Mouse (Mus musculus): ENCODE results near the gene Mxi1. TPM values are rescaled to one million over a fixed set of nuclear protein-coding genes. Genes with fewer than 3 reads are reported as not detected.
A peak's percentile ranks its signal among the peaks of the same experiment; 100 is the strongest.

The Mxi1 gene
- polyA plus RNA-seq, 1 experiment from 2014 or later: 29.3 TPM

DNA sequence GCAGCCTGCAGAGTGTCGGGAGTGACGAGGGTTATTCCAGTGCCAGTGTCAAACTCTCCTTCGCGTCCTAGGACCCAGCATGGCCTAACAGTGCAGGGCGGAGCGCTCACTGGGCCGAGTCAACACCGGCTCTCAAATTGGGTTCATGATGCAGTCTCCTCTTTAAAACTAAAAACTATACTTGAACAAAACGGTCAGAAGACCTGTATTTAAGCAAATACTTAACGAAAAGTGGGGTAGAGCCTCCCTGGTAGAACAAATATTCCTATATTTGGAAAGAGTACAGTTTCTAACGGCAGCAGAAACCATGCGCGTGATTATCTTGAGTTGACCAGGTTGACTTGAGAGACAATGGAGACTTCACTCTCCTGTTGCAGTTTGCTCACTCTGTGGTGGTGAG lies 61.3 kb downstream of the Mxi1 start, which contains the start of gene Gm10197:
Gm10197 (minus strand) TSS at position 101 of the 400 bp plus-strand sequence.
- H3K27me3 ChIP-seq (ENCODE audit: control insufficient read depth, insufficient read depth, low read length): no peaks in the 10 kb centered on the region

DNA sequence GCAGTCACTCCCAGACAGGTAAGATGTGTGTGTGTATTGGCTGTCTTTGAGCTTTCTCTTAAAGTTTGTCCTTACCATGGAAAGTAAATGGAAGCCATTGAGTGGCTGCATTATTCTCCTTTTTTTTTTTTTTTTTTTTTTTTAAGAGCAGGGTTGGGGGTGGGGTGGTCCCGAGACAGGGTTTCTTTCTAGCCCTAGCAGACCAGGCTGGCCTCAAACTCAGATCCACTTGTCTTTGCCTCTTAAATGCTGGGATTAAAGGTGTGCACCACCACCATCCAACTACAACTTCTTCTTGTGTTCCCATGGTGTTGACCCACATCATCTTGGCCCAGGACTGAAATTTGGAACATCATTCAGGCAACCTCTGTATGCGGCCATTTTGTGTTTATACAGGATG lies 63.3 kb downstream of the Mxi1 start:
- no peak overlapping the region for H3K9ac ChIP-seq (replicated peaks; ENCODE audit: low read depth, low read length)
- H3K4me3 ChIP-seq (ENCODE audit: low read depth, low read length): no peak overlapping the region
- 82% methylated on average over 2 of the region's 2 CpGs for WGBS
- H3K9me3 ChIP-seq (ENCODE audit: control insufficient read depth, low read depth, low read length): no peaks in the 10 kb centered on the region
- ATAC-seq (ENCODE audit: insufficient number of reproducible peaks, insufficient read depth, low FRiP score, low read depth): no peak
- no peak overlapping the region for H3K4me2 ChIP-seq (replicated peaks; ENCODE audit: low read depth, low read length)
- H3K36me3 ChIP-seq (ENCODE audit: control insufficient read depth, insufficient read depth, low read length): peaks cover 25% of the 10 kb centered on the region
- H3K4me1 ChIP-seq (ENCODE audit: control insufficient read depth, insufficient read depth, low read length): peaks cover 14% of the 10 kb centered on the region; the same call in 1 of the 2 replicates
- no peak overlapping the region for H3K27ac ChIP-seq (ENCODE audit: low read length)
- no peaks in the 10 kb centered on the region for H3K27me3 ChIP-seq (ENCODE audit: control insufficient read depth, insufficient read depth, low read length)

More for the DNA sequence above, 61.3 kb downstream of the Mxi1 start, which contains the start of gene Gm10197:
- H3K4me2 ChIP-seq (replicated peaks; ENCODE audit: low read depth, low read length): no peak within 1 kb of the TSS
- peaks cover 16% of the 10 kb centered on the region for H3K36me3 ChIP-seq (ENCODE audit: control insufficient read depth, insufficient read depth, low read length)
- H3K9me3 ChIP-seq (ENCODE audit: control insufficient read depth, low read depth, low read length): no peaks in the 10 kb centered on the region
- peaks cover 14% of the 10 kb centered on the region; the same call in 1 of the 2 replicates for H3K4me1 ChIP-seq (ENCODE audit: control insufficient read depth, insufficient read depth, low read length)
- H3K4me3 ChIP-seq (ENCODE audit: low read depth, low read length): no peak within 1 kb of the TSS
- no peak within 1 kb of the TSS for H3K9ac ChIP-seq (replicated peaks; ENCODE audit: low read depth, low read length)
- no peak for ATAC-seq (ENCODE audit: insufficient number of reproducible peaks, insufficient read depth, low FRiP score, low read depth)
- 84% methylated on average over 13 of the region's 13 CpGs for WGBS
- H3K27ac ChIP-seq (ENCODE audit: low read length): no peak within 1 kb of the TSS

DNA sequence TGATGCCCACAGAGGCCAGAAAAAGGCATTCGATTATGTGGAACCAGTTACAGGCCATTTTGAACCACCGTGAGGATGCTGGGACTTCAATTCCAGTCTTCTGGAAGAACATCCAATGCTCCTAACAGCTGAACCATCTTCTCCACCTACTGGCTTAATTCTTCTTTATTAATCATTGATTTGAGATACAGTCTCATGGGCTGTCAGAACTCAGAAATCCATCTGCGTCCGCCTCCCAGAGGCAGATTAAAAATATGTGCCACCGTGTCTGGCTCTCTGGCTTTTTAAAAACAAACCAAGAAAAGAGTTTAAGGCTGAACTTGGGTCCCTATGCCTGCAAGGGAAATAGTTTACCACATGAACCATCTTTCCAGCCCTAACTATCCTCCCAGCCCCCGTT lies 65.0 kb downstream of the Mxi1 start:
- Histone ChIP-seq H3K27ac (ENCODE audit: low read length) (no peak overlapping the region), H3K36me3 (ENCODE audit: control insufficient read depth, insufficient read depth, low read length) (peaks cover 35% of the 10 kb centered on the region), H3K9ac (replicated peaks; ENCODE audit: low read depth, low read length) (no peak overlapping the region), H3K4me1 (ENCODE audit: control insufficient read depth, insufficient read depth, low read length) (peaks cover 5% of the 10 kb centered on the region; the same call in 1 of the 2 replicates), H3K27me3 (ENCODE audit: control insufficient read depth, insufficient read depth, low read length) (no peaks in the 10 kb centered on the region), H3K9me3 (ENCODE audit: control insufficient read depth, low read depth, low read length) (no peaks in the 10 kb centered on the region), H3K4me3 (ENCODE audit: low read depth, low read length) (no peak overlapping the region), H3K4me2 (replicated peaks; ENCODE audit: low read depth, low read length) (no peak overlapping the region)
- no peak for ATAC-seq (ENCODE audit: insufficient number of reproducible peaks, insufficient read depth, low FRiP score, low read depth)
- WGBS: 86% methylated on average over 6 of the region's 6 CpGs

DNA sequence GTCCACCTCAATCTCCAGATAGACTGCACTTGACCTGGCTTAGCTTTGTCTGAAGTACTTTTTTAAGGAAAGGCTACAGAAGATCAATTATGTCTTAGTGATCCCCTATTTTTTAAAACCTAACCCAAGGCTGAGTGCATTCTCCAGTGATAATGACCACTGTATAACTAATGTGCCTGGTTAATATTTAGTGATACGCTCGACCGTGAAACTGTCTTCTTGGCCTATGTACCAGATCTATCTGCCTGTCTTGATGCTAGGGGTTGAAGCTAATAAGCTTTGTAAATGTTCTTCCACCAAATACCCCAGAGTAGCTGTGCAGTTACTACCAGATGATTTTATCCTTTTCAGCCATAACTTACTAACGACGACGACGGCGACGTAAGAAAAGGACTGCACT lies 65.5 kb downstream of the Mxi1 start:
- WGBS: 90% methylated on average over 9 of the region's 9 CpGs
- Histone ChIP-seq H3K4me2 (replicated peaks; ENCODE audit: low read depth, low read length) (no peak overlapping the region), H3K27ac (ENCODE audit: low read length) (no peak overlapping the region), H3K27me3 (ENCODE audit: control insufficient read depth, insufficient read depth, low read length) (no peaks in the 10 kb centered on the region), H3K4me3 (ENCODE audit: low read depth, low read length) (no peak overlapping the region), H3K9me3 (ENCODE audit: control insufficient read depth, low read depth, low read length) (no peaks in the 10 kb centered on the region), H3K9ac (replicated peaks; ENCODE audit: low read depth, low read length) (no peak overlapping the region), H3K4me1 (ENCODE audit: control insufficient read depth, insufficient read depth, low read length) (peaks cover 4% of the 10 kb centered on the region; the same call in 1 of the 2 replicates), H3K36me3 (ENCODE audit: control insufficient read depth, insufficient read depth, low read length) (peaks cover 40% of the 10 kb centered on the region)
- ATAC-seq (ENCODE audit: insufficient number of reproducible peaks, insufficient read depth, low FRiP score, low read depth): no peak

DNA sequence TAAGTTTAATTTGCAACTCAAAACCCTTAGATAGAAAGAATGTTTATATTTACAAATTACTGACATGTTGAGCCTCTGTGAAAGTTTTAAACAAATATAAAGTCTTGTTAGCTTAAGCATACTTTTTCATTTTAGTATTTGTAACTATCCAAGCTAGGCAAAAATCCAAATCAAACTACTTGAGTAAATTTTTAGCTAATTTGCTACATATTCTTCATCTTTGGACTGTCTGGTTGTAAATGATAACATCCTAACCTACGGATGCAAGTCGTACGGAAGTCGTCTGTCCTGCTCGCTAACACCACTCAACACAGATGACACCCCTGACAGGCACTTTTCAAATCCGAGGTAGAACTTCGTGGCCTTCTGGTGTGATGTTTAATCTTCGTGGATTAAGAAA lies 67.3 kb downstream of the Mxi1 start:
- no peaks in the 10 kb centered on the region for H3K4me1 ChIP-seq (ENCODE audit: control insufficient read depth, insufficient read depth, low read length)
- H3K27ac ChIP-seq (ENCODE audit: low read length): no peak overlapping the region
- H3K4me3 ChIP-seq (ENCODE audit: low read depth, low read length): no peak overlapping the region
- H3K27me3 ChIP-seq (ENCODE audit: control insufficient read depth, insufficient read depth, low read length): no peaks in the 10 kb centered on the region
- H3K36me3 ChIP-seq (ENCODE audit: control insufficient read depth, insufficient read depth, low read length): peaks cover 51% of the 10 kb centered on the region
- no peak overlapping the region for H3K4me2 ChIP-seq (replicated peaks; ENCODE audit: low read depth, low read length)
- no peaks in the 10 kb centered on the region for H3K9me3 ChIP-seq (ENCODE audit: control insufficient read depth, low read depth, low read length)
- no peak overlapping the region for H3K9ac ChIP-seq (replicated peaks; ENCODE audit: low read depth, low read length)
- ATAC-seq (ENCODE audit: insufficient number of reproducible peaks, insufficient read depth, low FRiP score, low read depth): no peak
- WGBS: 77% methylated on average over 8 of the region's 8 CpGs

GRCm38 (mm10) chr19:53378421-53378820 lies 68.1 kb downstream of the Mxi1 start:
- Histone ChIP-seq H3K4me2 (replicated peaks; ENCODE audit: low read depth, low read length) (no peak overlapping the region), H3K27me3 (ENCODE audit: control insufficient read depth, insufficient read depth, low read length) (no peaks in the 10 kb centered on the region), H3K4me3 (ENCODE audit: low read depth, low read length) (no peak overlapping the region), H3K36me3 (ENCODE audit: control insufficient read depth, insufficient read depth, low read length) (peaks cover 59% of the 10 kb centered on the region), H3K9me3 (ENCODE audit: control insufficient read depth, low read depth, low read length) (no peaks in the 10 kb centered on the region), H3K4me1 (ENCODE audit: control insufficient read depth, insufficient read depth, low read length) (no peaks in the 10 kb centered on the region), H3K27ac (ENCODE audit: low read length) (no peak overlapping the region), H3K9ac (replicated peaks; ENCODE audit: low read depth, low read length) (no peak overlapping the region)
- WGBS: 93% methylated on average over 10 of the region's 10 CpGs
- no peak for ATAC-seq (ENCODE audit: insufficient number of reproducible peaks, insufficient read depth, low FRiP score, low read depth)

DNA sequence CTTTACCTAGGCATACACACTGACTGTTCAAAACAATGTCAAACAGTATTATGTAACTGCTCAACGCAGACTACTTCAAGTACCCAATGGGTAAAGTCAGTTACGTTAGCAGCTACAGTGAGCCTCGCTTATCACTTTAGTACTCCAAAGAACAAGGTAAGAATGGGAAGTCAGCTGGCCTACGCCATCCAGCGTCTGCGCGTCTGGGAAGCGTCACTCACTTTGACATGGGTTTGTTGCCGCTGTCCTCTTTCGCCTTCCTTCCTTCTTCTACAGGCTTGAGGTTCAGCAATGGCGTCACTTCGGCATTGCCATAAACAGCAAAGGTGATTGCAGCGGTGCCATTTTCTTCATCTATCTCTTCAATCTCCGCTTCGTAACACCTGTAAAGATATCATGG lies 73.0 kb downstream of the Mxi1 start:
- no peak overlapping the region for H3K9ac ChIP-seq (replicated peaks; ENCODE audit: low read depth, low read length)
- no peaks in the 10 kb centered on the region for H3K27me3 ChIP-seq (ENCODE audit: control insufficient read depth, insufficient read depth, low read length)
- H3K9me3 ChIP-seq (ENCODE audit: control insufficient read depth, low read depth, low read length): no peaks in the 10 kb centered on the region
- no peak overlapping the region for H3K4me2 ChIP-seq (replicated peaks; ENCODE audit: low read depth, low read length)
- H3K4me3 ChIP-seq (ENCODE audit: low read depth, low read length): no peak overlapping the region
- WGBS: 92% methylated on average over 15 of the region's 15 CpGs
- no peaks in the 10 kb centered on the region for H3K4me1 ChIP-seq (ENCODE audit: control insufficient read depth, insufficient read depth, low read length)
- H3K36me3 ChIP-seq (ENCODE audit: control insufficient read depth, insufficient read depth, low read length): peaks cover 79% of the 10 kb centered on the region
- no peak overlapping the region for H3K27ac ChIP-seq (ENCODE audit: low read length)
- ATAC-seq (ENCODE audit: insufficient number of reproducible peaks, insufficient read depth, low FRiP score, low read depth): no peak

DNA sequence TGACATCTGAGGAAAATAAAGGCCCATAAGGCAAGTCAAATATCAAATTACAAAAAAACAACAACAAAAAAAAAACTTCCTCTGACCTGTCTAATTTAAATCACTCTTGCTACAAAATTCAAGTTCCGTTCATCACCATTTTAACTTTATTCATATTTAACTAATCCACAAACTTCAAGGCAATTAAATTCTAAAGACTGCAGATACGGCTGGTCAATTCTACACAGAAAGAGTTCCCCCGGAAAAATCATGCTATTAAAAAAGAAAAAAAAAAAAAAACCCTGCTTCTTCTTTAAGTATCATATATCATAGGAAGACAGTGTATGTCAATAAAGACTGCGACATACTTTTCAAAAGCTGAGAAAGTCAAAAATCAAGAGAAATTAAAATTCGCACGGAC lies 79.1 kb downstream of the Mxi1 start:
- peaks cover 36% of the 10 kb centered on the region for H3K36me3 ChIP-seq (ENCODE audit: control insufficient read depth, insufficient read depth, low read length)
- H3K9ac ChIP-seq (replicated peaks; ENCODE audit: low read depth, low read length): peak overlapping the region; percentile 99
- no peaks in the 10 kb centered on the region for H3K9me3 ChIP-seq (ENCODE audit: control insufficient read depth, low read depth, low read length)
- H3K4me1 ChIP-seq (ENCODE audit: control insufficient read depth, insufficient read depth, low read length): peaks cover 9% of the 10 kb centered on the region
- peak overlapping the region; percentile 39 for H3K4me2 ChIP-seq (replicated peaks; ENCODE audit: low read depth, low read length)
- no peak for ATAC-seq (ENCODE audit: insufficient number of reproducible peaks, insufficient read depth, low FRiP score, low read depth)
- peak overlapping the region; percentile 99 for H3K4me3 ChIP-seq (ENCODE audit: low read depth, low read length)
- WGBS: 16% methylated on average over 6 of the region's 6 CpGs
- H3K27me3 ChIP-seq (ENCODE audit: control insufficient read depth, insufficient read depth, low read length): no peaks in the 10 kb centered on the region
- peak overlapping the region; percentile 99; the same call in 1 of the 2 replicates for H3K27ac ChIP-seq (ENCODE audit: low read length)

DNA sequence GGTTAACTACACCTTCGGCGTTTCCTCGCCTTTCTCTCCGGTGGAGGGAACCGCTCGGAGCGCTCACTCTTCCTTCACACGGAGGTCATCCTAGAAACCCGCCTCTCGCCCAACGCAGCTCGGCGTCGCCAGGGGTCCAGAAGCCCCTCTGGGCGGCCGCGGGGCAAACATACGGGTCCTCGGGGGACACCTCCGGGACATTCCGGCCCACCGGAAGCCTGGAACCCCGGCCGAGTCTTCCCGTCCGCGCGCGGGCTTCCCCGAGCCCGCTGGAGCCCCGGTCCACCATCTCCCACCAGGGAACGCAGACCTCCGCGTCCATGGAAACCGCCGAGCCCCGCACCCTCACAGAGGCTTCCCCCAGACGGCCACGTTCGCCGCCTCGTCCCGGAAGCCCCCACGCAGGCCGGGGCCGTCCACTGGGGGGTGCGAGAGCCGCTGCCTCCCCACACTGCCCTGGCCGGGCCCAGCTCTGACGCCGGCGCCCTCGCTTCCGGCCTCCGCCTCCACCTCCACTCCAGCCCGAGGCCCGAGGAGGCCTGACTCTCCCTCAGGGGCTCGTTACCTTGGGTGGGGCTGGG lies 79.6 kb downstream of the Mxi1 start:
- H3K27ac ChIP-seq (ENCODE audit: low read length): peak overlapping the region; percentile 99
- H3K4me1 ChIP-seq (ENCODE audit: control insufficient read depth, insufficient read depth, low read length): peaks cover 9% of the 10 kb centered on the region
- H3K36me3 ChIP-seq (ENCODE audit: control insufficient read depth, insufficient read depth, low read length): peaks cover 32% of the 10 kb centered on the region
- under 1% methylated on average over 59 of the region's 59 CpGs for WGBS
- peak overlapping the region; percentile 99 for H3K9ac ChIP-seq (replicated peaks; ENCODE audit: low read depth, low read length)
- H3K4me2 ChIP-seq (replicated peaks; ENCODE audit: low read depth, low read length): peak overlapping the region; percentile 39
- H3K27me3 ChIP-seq (ENCODE audit: control insufficient read depth, insufficient read depth, low read length): no peaks in the 10 kb centered on the region
- peak; percentile 87 for ATAC-seq (ENCODE audit: insufficient number of reproducible peaks, insufficient read depth, low FRiP score, low read depth)
- no peaks in the 10 kb centered on the region for H3K9me3 ChIP-seq (ENCODE audit: control insufficient read depth, low read depth, low read length)
- H3K4me3 ChIP-seq (ENCODE audit: low read depth, low read length): peak overlapping the region; percentile 99
